In the genomic region with DNA sequence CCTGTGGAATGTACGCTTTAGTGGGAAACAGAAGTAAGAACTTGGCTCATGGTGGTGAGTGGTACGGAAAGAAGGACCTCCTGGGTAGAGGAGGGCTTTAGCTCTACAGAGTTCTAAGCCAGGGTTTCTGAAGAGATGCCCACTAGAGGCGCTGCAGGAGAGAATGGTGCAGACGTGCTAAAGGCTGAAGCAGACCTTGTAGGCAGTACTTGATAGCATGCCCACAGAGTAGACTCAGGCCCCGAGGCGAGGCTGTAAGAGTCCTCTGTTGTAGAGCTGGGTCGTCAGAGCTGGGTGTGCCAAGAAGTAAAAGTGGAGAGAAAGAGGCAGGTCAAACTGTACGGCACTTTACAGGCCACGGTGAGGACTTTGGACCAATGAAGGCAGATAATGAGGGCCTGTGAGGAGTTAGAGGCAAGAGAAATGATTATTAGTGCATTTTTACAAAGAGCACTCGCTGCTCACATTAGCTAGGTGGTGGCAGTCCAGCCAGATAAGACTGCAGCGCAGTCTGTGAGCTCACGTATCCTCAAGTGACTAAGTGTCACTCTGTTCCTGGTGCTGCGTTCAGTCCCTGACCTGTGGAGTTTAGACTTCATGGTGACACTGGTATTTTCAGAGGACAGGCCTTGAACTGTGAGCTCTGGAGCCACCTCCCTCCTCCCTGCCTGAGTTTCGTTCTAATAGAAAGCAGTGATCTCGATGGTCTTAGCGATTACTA, we compare ENCODE assay signal across 7 mouse cellular contexts. TPM values are rescaled to one million over a fixed set of nuclear protein-coding genes. Genes with fewer than 3 reads are reported as not detected.
DNase-seq lines count a peak whose midpoint lies in the region; ATAC-seq and TF ChIP-seq lines count a peak whose summit lies in the region.

No protein-coding gene starts in this region.

- no peak overlapping the region for H3K27ac ChIP-seq in kidney, adult 2 months (ENCODE audit: insufficient read depth, low read depth, low read length)
- H3K27ac ChIP-seq in kidney, embryonic 15.5 days: no peak overlapping the region

- peaks cover 5% of the 10 kb centered on the region for H3K36me3 ChIP-seq in kidney, adult 2 months (ENCODE audit: control insufficient read depth, insufficient read depth, low read length)
- peaks cover 77% of the 10 kb centered on the region for H3K36me3 ChIP-seq in kidney, embryonic 15.5 days

- no peaks in the 10 kb centered on the region for H3K27me3 ChIP-seq in kidney, adult 2 months (replicated peaks; ENCODE audit: control insufficient read depth, insufficient read depth, low read length)
- H3K27me3 ChIP-seq in kidney, embryonic 15.5 days: no peaks in the 10 kb centered on the region

- no peak overlapping the region for H3K4me2 ChIP-seq in kidney, embryonic 15.5 days

- DNase-seq in kidney, adult 2 months: peak; percentile 56
- DNase-seq in B cell, adult 2 months: peak; percentile 46 to 49
- peak; percentile 83 for DNase-seq in R1 (ENCODE audit: low read depth, low spot score)
- DNase-seq in kidney, postnatal 25 days: peak; percentile 68 to 70
- DNase-seq in testis, postnatal 10 days (ENCODE audit: low spot score): peak; percentile 69
- DNase-seq in cerebellum, postnatal 36 days: no peak

- TF ChIP-seq POLR2A in kidney, adult 2 months (IDR thresholded peaks at IDR 0.05; ENCODE audit: low read depth, low read length): no peak

- TF ChIP-seq CTCF in kidney, adult 2 months (conservative IDR thresholded peaks at IDR 0.05; ENCODE audit: insufficient read depth, insufficient read length, low read depth, low read length): peak; percentile 53

- WGBS in kidney, adult 2 months: 60% methylated on average over 16 of the region's 16 CpGs
- WGBS in kidney, embryonic 15.5 days: 84% methylated on average over 16 of the region's 16 CpGs

- no peaks in the 10 kb centered on the region for H3K9me3 ChIP-seq in kidney, embryonic 15.5 days (replicated peaks)

- no peak overlapping the region for H3K4me3 ChIP-seq in kidney, adult 2 months (ENCODE audit: insufficient read depth, low read depth, low read length)
- no peak overlapping the region for H3K4me3 ChIP-seq in kidney, embryonic 15.5 days (replicated peaks)

- H3K4me1 ChIP-seq in kidney, adult 2 months (ENCODE audit: control insufficient read depth, insufficient read depth, low read length): peaks cover 7% of the 10 kb centered on the region; the same call in 1 of the 2 replicates
- H3K4me1 ChIP-seq in kidney, embryonic 15.5 days: peaks cover 5% of the 10 kb centered on the region; the same call in 1 of the 2 replicates

- H3K9ac ChIP-seq in kidney, embryonic 15.5 days: no peak overlapping the region

- no peak for ATAC-seq in kidney, embryonic 15.5 days (replicated peaks; ENCODE audit: low FRiP score)

RNA-seq across cellular contexts. Expression of gene Eid3, which starts 9.8 kb away (rescaled TPM):
- polyA plus RNA-seq in kidney, adult 2 months (2012; rRNA removed): 0.09 and 0.24 TPM in 2 replicates
- polyA plus RNA-seq in kidney, embryonic 15.5 days (2015; fragmentation: Nextera tagmentation; extraction: Ambion mirVana): 0.19 and 0.24 TPM in 2 replicates

RNA-seq across cellular contexts. Expression of gene Txnrd1, which starts 42.5 kb away (rescaled TPM):
- polyA plus RNA-seq in kidney, adult 2 months (2012; rRNA removed): 58.0 and 62.1 TPM in 2 replicates
- 105 and 107 TPM in 2 replicates for polyA plus RNA-seq in kidney, embryonic 15.5 days (2015; fragmentation: Nextera tagmentation; extraction: Ambion mirVana)

Comparison
In these comparisons a context has a peak if more than half of its experiments do, and no peak if none do; other contexts are left out.
1. DNase-seq: peak in kidney, adult 2 months (single experiment), B cell, adult 2 months (2 of 2), R1 (single experiment), kidney, postnatal 25 days (2 of 2) and testis, postnatal 10 days (single experiment); none in cerebellum, postnatal 36 days (0 of 2).